In genomic region chr19:6925307-6925573, GRCm38 (mm10) we compare ENCODE assay signal across 9 mouse cellular contexts. TPM values are rescaled to one million over a fixed set of nuclear protein-coding genes. Genes with fewer than 3 reads are reported as not detected.
DNase-seq lines count a peak whose midpoint lies in the region; ATAC-seq and TF ChIP-seq lines count a peak whose summit lies in the region.
"Had no signal": no experiment of that assay in that cellular context is flagged by ENCODE, and none has a peak within 500 bp of the region (broad histone marks: within the 10 kb centered on the region; RNA-seq: fewer than 3 reads in every experiment).

Gene Catsperz (minus strand): TSS chr19:6925380.

- peaks cover 56% of the 10 kb centered on the region for H3K27me3 ChIP-seq in heart, embryonic 12.5 days (replicated peaks)
- H3K27me3 ChIP-seq in thymus, adult 2 months (ENCODE audit: control insufficient read depth, insufficient read depth, low read length): peaks cover 22% of the 10 kb centered on the region; the same call in 1 of the 2 replicates
- H3K27me3 ChIP-seq in liver, embryonic 12.5 days (replicated peaks): peaks cover 75% of the 10 kb centered on the region

- H3K36me3 ChIP-seq in heart, embryonic 12.5 days: no peaks in the 10 kb centered on the region
- no peaks in the 10 kb centered on the region for H3K36me3 ChIP-seq in thymus, adult 2 months (ENCODE audit: control insufficient read depth, insufficient read depth, low read length)
- H3K36me3 ChIP-seq in liver, embryonic 12.5 days: no peaks in the 10 kb centered on the region

- no peak within 1 kb of the TSS for H3K27ac ChIP-seq in heart, embryonic 12.5 days (ENCODE audit: poor library complexity, severe bottlenecking)
- no peak within 1 kb of the TSS for H3K27ac ChIP-seq in thymus, adult 2 months (ENCODE audit: control insufficient read depth, insufficient read depth, low read length)
- H3K27ac ChIP-seq in liver, embryonic 12.5 days: no peak within 1 kb of the TSS

- H3K9ac ChIP-seq in heart, embryonic 12.5 days: peak within 1 kb of the TSS; percentile 18; the same call in 1 of the 2 replicates
- 0 out of 2 replicates have a peak within 1 kb of the TSS, but pooled peaks have one; percentile 5 for H3K9ac ChIP-seq in liver, embryonic 12.5 days

- DNase-seq in heart, adult 8-10 months (ENCODE audit: low spot score): no peak
- DNase-seq in thymus, adult 2 months: no peak
- no peak for DNase-seq in thymus, postnatal 14 days
- peak; percentile 51 for DNase-seq in testis, postnatal 10 days (ENCODE audit: low spot score)
- no peak for DNase-seq in cerebellum, adult 9-10 months
- DNase-seq in cerebellum, postnatal 14 days: no peak
- DNase-seq: gastrocnemius, postnatal 10 days had no signal

- no peak for ATAC-seq in heart, embryonic 12.5 days (ENCODE audit: insufficient number of reproducible peaks, low FRiP score)
- ATAC-seq in liver, embryonic 12.5 days: no peak

- peak within 1 kb of the TSS; percentile 12 for H3K4me3 ChIP-seq in heart, embryonic 12.5 days
- H3K4me3 ChIP-seq in thymus, adult 2 months (ENCODE audit: control insufficient read depth, insufficient read depth, low read length): peak within 1 kb of the TSS; percentile 10; the same call in 1 of the 2 replicates
- H3K4me3 ChIP-seq in liver, embryonic 12.5 days: peak within 1 kb of the TSS; percentile 22

- no peak for TF ChIP-seq CTCF in thymus, adult 2 months (IDR thresholded peaks at IDR 0.05; ENCODE audit: borderline replicate concordance, control insufficient read depth, extremely low read depth, insufficient read depth, low read length, poor library complexity)

- TF ChIP-seq POLR2A in thymus, adult 2 months (IDR thresholded peaks at IDR 0.05; ENCODE audit: control insufficient read depth, extremely low read depth, insufficient read depth, low read length, poor library complexity): no peak

- peak within 1 kb of the TSS; percentile 53 for H3K4me2 ChIP-seq in heart, embryonic 12.5 days
- H3K4me2 ChIP-seq in liver, embryonic 12.5 days: peak within 1 kb of the TSS; percentile 46

- peaks cover 38% of the 10 kb centered on the region for H3K4me1 ChIP-seq in heart, embryonic 12.5 days (replicated peaks)
- peaks cover 27% of the 10 kb centered on the region for H3K4me1 ChIP-seq in thymus, adult 2 months (replicated peaks; ENCODE audit: control insufficient read depth, insufficient read depth, low read length)
- peaks cover 54% of the 10 kb centered on the region for H3K4me1 ChIP-seq in liver, embryonic 12.5 days

- H3K9me3 ChIP-seq in heart, embryonic 12.5 days (replicated peaks): peaks cover 4% of the 10 kb centered on the region; the same call in 1 of the 2 replicates
- H3K9me3 ChIP-seq in liver, embryonic 12.5 days (replicated peaks): no peaks in the 10 kb centered on the region

- 3% methylated on average over 9 of the region's 9 CpGs for WGBS in heart, embryonic 12.5 days
- 7% methylated on average over 9 of the region's 9 CpGs for WGBS in thymus, adult 2 months
- 6% methylated on average over 9 of the region's 9 CpGs for WGBS in liver, embryonic 12.5 days (ENCODE audit: insufficient replicate concordance)

RNA-seq across cellular contexts. Expression of gene Catsperz, which starts in this region (rescaled TPM):
- 2.2 and 2.3 TPM in 2 replicates for polyA plus RNA-seq in heart, embryonic 12.5 days (2016; fragmentation: Nextera tagmentation; extraction: Ambion mirVana)
- total RNA-seq in heart, adult 8-10 months (2022): not detected
- polyA plus RNA-seq in thymus, adult 2 months (2012; rRNA removed): 3.7 and 5.2 TPM in 2 replicates
- polyA plus RNA-seq in liver, embryonic 12.5 days (2016; fragmentation: Nextera tagmentation; extraction: Ambion mirVana): 0.80 and 0.93 TPM in 2 replicates
- total RNA-seq: gastrocnemius, postnatal 10 days had no signal
